Mouse (Mus musculus) kidney, postnatal 0 days (tissue): ENCODE data around the gene Bpifb4. TPM values are rescaled to one million over a fixed set of nuclear protein-coding genes. Genes with fewer than 3 reads are reported as not detected.

Source experiments
- ATAC-seq: fragments of 200-750 bp; cut with Nextera tagmentation; replicated peaks from 2 replicates; pipeline ENCODE4 v1.8.0; 2017; ENCODE audit warnings: low read depth, moderate number of reproducible peaks, moderate TSS enrichment, moderate library complexity; ENCODE audit not compliant: low FRiP score
- DNase-seq: peaks from one replicate; pipeline ENCODE4 v3.0.0-alpha.2; 2016; ENCODE audit warnings: low spot score
- H3K27ac ChIP-seq: fragments of 300-500 bp; sonication (generic); 2 replicates; pipeline ENCODE4 v1.5.1; 2014; ENCODE audit warnings: mild to moderate bottlenecking
- H3K27me3 ChIP-seq: fragments of 300-500 bp; sonication (generic); 2 replicates; pipeline ENCODE4 v1.6.1; 2014; ENCODE audit warnings: low read length, mixed read lengths; ENCODE audit not compliant: insufficient read depth
- H3K36me3 ChIP-seq: fragments of 300-500 bp; sonication (generic); 2 replicates; pipeline ENCODE4 v1.6.1; 2014; ENCODE audit warnings: low read length, mixed read lengths; ENCODE audit not compliant: insufficient read depth
- H3K4me1 ChIP-seq: fragments of 300-500 bp; sonication (generic); replicated peaks from 2 replicates; pipeline ENCODE4 v1.6.1; 2014; ENCODE audit warnings: antibody characterized with exemption, low read length, mixed read lengths; ENCODE audit not compliant: insufficient read depth
- H3K4me2 ChIP-seq: fragments of 300-500 bp; sonication (generic); 2 replicates; pipeline ENCODE4 v1.6.1; 2014; ENCODE audit warnings: mild to moderate bottlenecking, low read length, moderate library complexity, mixed read lengths
- H3K4me3 ChIP-seq: fragments of 300-500 bp; sonication (generic); replicated peaks from 2 replicates; pipeline ENCODE4 v1.5.1; 2014; ENCODE audit warnings: low read depth, low read length
- H3K9ac ChIP-seq: fragments of 300-500 bp; sonication (generic); 2 replicates; pipeline ENCODE4 v1.6.1; 2014; ENCODE audit warnings: low read depth, low read length
- H3K9me3 ChIP-seq: fragments of 300-500 bp; sonication (generic); replicated peaks from 2 replicates; pipeline ENCODE4 v1.6.1; 2016; ENCODE audit warnings: low read length, inconsistent platforms, mixed read lengths
- CTCF ChIP-seq: IDR thresholded peaks from 2 replicates; pipeline ENCODE4 v1.5.1; 2016; ENCODE audit warnings: antibody characterized with exemption, low read depth, mild to moderate bottlenecking, moderate library complexity
- WGBS: fragments of 180-500 bp; shearing (Covaris S2); extraction: QIAGEN DNeasy Blood & Tissue Kit; methylation state at CpG from one replicate; pipeline ENCODE4 v1.1.7; 2014; 5-methylcytosine and 5-hydroxymethylcytosine counted together
- polyA plus RNA-seq: library from polyadenylated mRNA; unstranded; fragments of >200 nt; fragmentation: Nextera tagmentation; extraction: Ambion mirVana; gene quantifications from 2 replicates; pipeline ENCODE4 v1.2.1, GENCODE M21; 2015

The Bpifb4 gene
- polyA plus RNA-seq, 1 experiment from 2014 or later = not detected

DNA sequence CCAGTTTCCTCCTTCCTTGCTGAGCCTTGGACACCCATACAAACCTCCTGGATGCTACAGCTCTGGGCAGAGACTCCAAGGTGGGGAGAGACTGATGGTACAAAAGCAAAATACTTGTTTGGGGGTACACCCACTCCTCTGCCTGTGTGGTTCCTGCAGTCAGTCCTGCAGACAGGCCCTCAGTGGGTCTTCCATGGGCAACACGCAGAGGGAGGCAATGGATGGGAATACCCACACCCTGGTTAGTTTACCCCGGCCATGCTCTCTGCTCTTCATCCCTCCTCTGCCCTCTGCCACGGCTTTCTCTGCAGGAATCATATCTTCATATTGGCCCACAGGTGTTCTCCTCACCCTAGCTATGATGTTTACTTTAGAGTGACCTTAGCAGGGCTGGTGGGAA lies 62.5 kb downstream of the Bpifb4 start:
- 69% methylated on average over 3 of the region's 3 CpGs for WGBS
- no peak for TF ChIP-seq CTCF
- ATAC-seq = no peak

DNA sequence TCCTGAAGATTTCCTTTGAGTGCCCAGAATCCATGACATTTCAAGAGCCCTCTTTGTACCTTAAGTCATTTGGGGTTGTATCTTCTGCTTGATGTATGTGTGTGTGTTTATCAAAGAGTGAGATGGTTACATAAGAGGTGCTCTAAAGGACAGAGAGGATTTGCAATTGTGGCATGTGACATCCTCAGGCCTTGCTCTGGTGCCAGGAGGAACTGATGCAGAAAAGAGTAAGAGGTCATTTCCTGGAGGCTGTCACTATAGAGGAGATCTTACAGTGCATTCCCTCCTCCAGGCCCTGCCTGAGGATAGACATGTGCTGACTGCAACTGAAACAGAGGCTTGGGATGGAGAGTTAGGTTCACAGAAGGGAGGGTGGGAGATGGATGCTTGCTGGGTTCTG lies 63.0 kb downstream of the Bpifb4 start:
- Histone ChIP-seq H3K4me3 (no peak overlapping the region), H3K9ac (no peak overlapping the region)
- no peak for ATAC-seq

More for the DNA sequence above, 62.5 kb downstream of the Bpifb4 start:
- H3K9ac ChIP-seq = no peak overlapping the region
- no peaks in the 10 kb centered on the region for H3K9me3 ChIP-seq
- H3K4me1 ChIP-seq = no peaks in the 10 kb centered on the region
- H3K36me3 ChIP-seq = no peaks in the 10 kb centered on the region
- H3K27me3 ChIP-seq = no peaks in the 10 kb centered on the region
- no peak overlapping the region for H3K4me3 ChIP-seq
- no peak for DNase-seq
- H3K4me2 ChIP-seq = no peak overlapping the region
- no peak overlapping the region for H3K27ac ChIP-seq

DNA sequence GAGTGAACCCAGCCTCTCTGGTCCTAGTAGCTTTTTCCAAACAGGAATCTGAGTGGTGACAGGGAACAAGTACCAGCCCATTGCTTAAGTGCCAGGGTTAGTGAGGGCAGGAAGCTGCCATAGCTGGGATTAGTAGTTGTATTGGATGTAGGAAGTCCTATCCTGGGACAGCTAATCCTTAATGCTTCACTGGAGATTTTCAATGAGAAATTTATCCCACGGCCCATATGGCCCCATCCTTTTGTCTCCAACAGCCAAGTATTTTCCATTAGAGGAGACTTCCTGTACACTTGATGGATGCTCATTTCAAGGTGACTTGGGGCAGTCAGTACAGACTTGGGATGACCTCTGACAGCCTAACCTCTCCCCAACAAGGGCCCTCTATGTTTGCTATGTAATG lies 66.4 kb downstream of the Bpifb4 start:
- no peak overlapping the region for H3K27ac ChIP-seq
- no peak for ATAC-seq
- no peaks in the 10 kb centered on the region for H3K27me3 ChIP-seq
- no peaks in the 10 kb centered on the region for H3K36me3 ChIP-seq
- no peak for DNase-seq
- no peak overlapping the region for H3K9ac ChIP-seq
- H3K4me2 ChIP-seq = no peak overlapping the region
- no peaks in the 10 kb centered on the region for H3K4me1 ChIP-seq
- H3K9me3 ChIP-seq = no peaks in the 10 kb centered on the region
- no peak for TF ChIP-seq CTCF
- H3K4me3 ChIP-seq = no peak overlapping the region
- 56% methylated on average over 1 of the region's 1 CpGs for WGBS

More for the DNA sequence above, 63.0 kb downstream of the Bpifb4 start:
- no peak overlapping the region for H3K4me2 ChIP-seq
- H3K9me3 ChIP-seq = no peaks in the 10 kb centered on the region
- H3K27me3 ChIP-seq = no peaks in the 10 kb centered on the region
- no peak for TF ChIP-seq CTCF
- no peaks in the 10 kb centered on the region for H3K36me3 ChIP-seq
- H3K27ac ChIP-seq = no peak overlapping the region
- peak; percentile 2 for DNase-seq
- no peaks in the 10 kb centered on the region for H3K4me1 ChIP-seq

DNA sequence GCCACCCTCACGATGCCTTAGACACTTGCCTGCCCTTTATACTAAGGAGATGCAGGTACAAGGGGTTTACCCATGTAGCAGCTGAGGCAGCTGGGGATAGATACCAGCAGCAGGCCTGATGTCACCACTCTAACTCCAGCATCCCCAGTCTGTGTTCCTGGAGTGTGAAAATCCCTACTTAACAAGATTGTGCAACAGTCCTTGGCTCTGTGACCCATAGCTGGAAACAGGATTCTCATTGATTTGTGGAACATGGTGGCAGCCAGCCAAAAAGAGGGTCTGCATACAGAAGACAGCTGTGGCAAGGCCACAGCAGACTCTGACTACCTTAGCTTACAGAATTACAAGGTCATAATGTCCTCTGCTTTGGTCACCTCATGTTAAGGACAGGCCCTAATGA lies 67.1 kb downstream of the Bpifb4 start:
- H3K36me3 ChIP-seq = no peaks in the 10 kb centered on the region
- no peak overlapping the region for H3K9ac ChIP-seq
- H3K4me1 ChIP-seq = no peaks in the 10 kb centered on the region
- no peak for ATAC-seq
- no peak overlapping the region for H3K4me3 ChIP-seq
- no peak for TF ChIP-seq CTCF
- H3K27me3 ChIP-seq = no peaks in the 10 kb centered on the region
- no peaks in the 10 kb centered on the region for H3K9me3 ChIP-seq
- 95% methylated on average over 1 of the region's 1 CpGs for WGBS
- H3K27ac ChIP-seq = no peak overlapping the region
- DNase-seq = no peak
- no peak overlapping the region for H3K4me2 ChIP-seq

DNA sequence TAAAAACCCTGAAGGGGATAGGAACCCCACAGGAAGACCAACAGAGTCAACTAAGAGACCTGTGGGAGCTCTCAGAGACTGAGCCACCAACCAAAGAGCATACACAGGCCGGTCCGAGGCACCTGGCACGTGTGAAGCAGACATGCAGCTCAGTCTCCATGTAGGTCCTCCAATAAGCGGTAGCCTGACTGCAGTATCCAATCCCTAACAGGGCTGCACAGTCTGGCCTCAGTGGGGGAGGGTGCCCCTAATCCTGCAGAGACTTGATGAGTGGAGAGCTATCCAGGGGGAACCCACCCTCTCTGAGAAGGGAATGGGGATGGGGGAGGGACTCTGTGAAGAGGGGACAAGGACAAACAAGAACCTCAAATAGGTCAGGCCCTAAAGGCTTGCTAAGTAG lies 67.7 kb downstream of the Bpifb4 start:
- no peak overlapping the region for H3K9ac ChIP-seq
- H3K36me3 ChIP-seq = no peaks in the 10 kb centered on the region
- no peaks in the 10 kb centered on the region for H3K9me3 ChIP-seq
- WGBS = 79% methylated on average over 4 of the region's 4 CpGs
- H3K4me3 ChIP-seq = no peak overlapping the region
- no peak for TF ChIP-seq CTCF
- ATAC-seq (no peak), DNase-seq (no peak)
- H3K4me2 ChIP-seq = no peak overlapping the region
- no peaks in the 10 kb centered on the region for H3K27me3 ChIP-seq
- no peak overlapping the region for H3K27ac ChIP-seq
- H3K4me1 ChIP-seq = no peaks in the 10 kb centered on the region

DNA sequence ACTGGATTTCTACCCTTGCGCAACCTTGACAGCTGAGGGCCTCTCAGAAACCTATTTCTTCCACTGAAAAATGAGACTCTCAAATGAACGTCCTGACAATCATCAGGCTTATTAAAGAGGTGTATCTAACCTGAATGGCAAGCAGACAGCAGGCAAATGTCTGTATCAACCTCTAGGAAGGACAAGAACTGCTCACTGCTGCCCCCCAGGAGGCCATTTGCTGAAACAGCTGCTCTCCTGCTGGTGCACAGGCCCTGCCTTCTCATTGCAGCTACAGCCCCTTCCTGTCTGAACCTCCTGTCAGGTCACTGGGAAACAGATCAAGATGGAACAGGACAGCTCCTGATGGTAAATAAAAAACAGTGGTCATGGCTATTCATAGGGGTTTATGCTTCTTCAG lies 68.3 kb downstream of the Bpifb4 start:
- Histone ChIP-seq H3K9ac (no peak overlapping the region), H3K4me1 (no peaks in the 10 kb centered on the region), H3K4me3 (no peak overlapping the region), H3K36me3 (no peaks in the 10 kb centered on the region), H3K27me3 (no peaks in the 10 kb centered on the region), H3K27ac (no peak overlapping the region), H3K9me3 (no peaks in the 10 kb centered on the region), H3K4me2 (no peak overlapping the region)
- 85% methylated on average over 2 of the region's 2 CpGs for WGBS
- ATAC-seq (no peak), DNase-seq (no peak)
- TF ChIP-seq CTCF = no peak

DNA sequence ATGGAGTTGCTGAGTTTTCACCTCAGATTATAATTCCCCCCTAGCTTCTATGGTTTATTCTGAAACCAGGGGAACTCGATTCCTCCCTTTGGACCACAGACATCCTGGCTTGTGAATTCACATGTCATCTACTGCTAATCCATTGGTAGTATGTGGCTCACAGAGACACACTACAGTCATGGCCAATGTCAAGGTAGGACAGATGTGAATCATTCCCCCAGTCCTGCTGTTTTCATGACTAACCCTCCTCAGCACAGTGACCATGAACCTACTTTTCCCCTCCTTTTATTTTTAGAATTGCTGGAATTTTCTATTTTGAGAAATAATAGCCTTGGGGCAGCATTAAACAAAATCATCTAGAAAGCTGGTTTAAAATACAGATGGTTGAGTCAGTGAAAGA lies 69.4 kb downstream of the Bpifb4 start:
- H3K36me3 ChIP-seq = no peaks in the 10 kb centered on the region
- H3K27me3 ChIP-seq = no peaks in the 10 kb centered on the region
- H3K27ac ChIP-seq = no peak overlapping the region
- 69% methylated on average over 1 of the region's 1 CpGs for WGBS
- no peaks in the 10 kb centered on the region for H3K4me1 ChIP-seq
- no peak overlapping the region for H3K4me3 ChIP-seq
- no peaks in the 10 kb centered on the region for H3K9me3 ChIP-seq
- TF ChIP-seq CTCF = no peak
- no peak overlapping the region for H3K9ac ChIP-seq
- DNase-seq (no peak), ATAC-seq (no peak)
- no peak overlapping the region for H3K4me2 ChIP-seq
